Mouse (Mus musculus) embryonic facial prominence, embryonic 15.5 days (tissue): ENCODE data around the gene Orm2. TPM values are rescaled to one million over a fixed set of nuclear protein-coding genes. Genes with fewer than 3 reads are reported as not detected.
"Not testable (repeated sequence)": the region's sequence is repeated elsewhere in the genome, so short reads cannot be mapped to it uniquely, and the experiment has no call there.

Source experiments
- ATAC-seq: fragments of 200-750 bp; cut with Nextera tagmentation; 2 replicates; pipeline ENCODE4 v1.8.0; 2017; ENCODE audit warnings: low read depth, moderate TSS enrichment; ENCODE audit not compliant: insufficient number of reproducible peaks, low FRiP score, low TSS enrichment
- H3K27ac ChIP-seq: fragments of 300-500 bp; sonication (generic); replicated peaks from 2 replicates; pipeline ENCODE4 v1.5.1; 2015; ENCODE audit warnings: mild to moderate bottlenecking, inconsistent platforms
- H3K27me3 ChIP-seq: fragments of 300-500 bp; sonication (generic); 2 replicates; pipeline ENCODE4 v1.6.1; 2015; ENCODE audit warnings: inconsistent platforms
- H3K36me3 ChIP-seq: fragments of 300-500 bp; sonication (generic); 2 replicates; pipeline ENCODE4 v1.6.1; 2015; ENCODE audit warnings: mild to moderate bottlenecking, inconsistent platforms
- H3K4me1 ChIP-seq: fragments of 300-500 bp; sonication (generic); 2 replicates; pipeline ENCODE4 v1.6.1; 2015; ENCODE audit warnings: inconsistent platforms
- H3K4me2 ChIP-seq: fragments of 300-500 bp; sonication (generic); replicated peaks from 2 replicates; pipeline ENCODE4 v1.6.1; 2015; ENCODE audit warnings: mild to moderate bottlenecking, inconsistent platforms
- H3K4me3 ChIP-seq: fragments of 300-500 bp; sonication (generic); replicated peaks from 2 replicates; pipeline ENCODE4 v1.5.1; 2015; ENCODE audit warnings: mild to moderate bottlenecking, inconsistent platforms
- H3K9ac ChIP-seq: fragments of 300-500 bp; sonication (generic); 2 replicates; pipeline ENCODE4 v1.6.1; 2015; ENCODE audit warnings: inconsistent platforms
- H3K9me3 ChIP-seq: fragments of 300-500 bp; sonication (generic); replicated peaks from 2 replicates; pipeline ENCODE4 v1.6.1; 2016; ENCODE audit warnings: inconsistent platforms
- WGBS: fragments of 180-500 bp; shearing (Covaris S2); methylation state at CpG from one replicate; pipeline ENCODE4 v1.1.7; 2015; 5-methylcytosine and 5-hydroxymethylcytosine counted together
- polyA plus RNA-seq: library from polyadenylated mRNA; unstranded; fragments of >200 nt; fragmentation: Nextera tagmentation; extraction: Ambion mirVana; gene quantifications from 2 replicates; pipeline ENCODE4 v1.2.1, GENCODE M21; 2015

Orm2 gene
- 0.31 and 0.39 TPM in 2 replicates for polyA plus RNA-seq

DNA sequence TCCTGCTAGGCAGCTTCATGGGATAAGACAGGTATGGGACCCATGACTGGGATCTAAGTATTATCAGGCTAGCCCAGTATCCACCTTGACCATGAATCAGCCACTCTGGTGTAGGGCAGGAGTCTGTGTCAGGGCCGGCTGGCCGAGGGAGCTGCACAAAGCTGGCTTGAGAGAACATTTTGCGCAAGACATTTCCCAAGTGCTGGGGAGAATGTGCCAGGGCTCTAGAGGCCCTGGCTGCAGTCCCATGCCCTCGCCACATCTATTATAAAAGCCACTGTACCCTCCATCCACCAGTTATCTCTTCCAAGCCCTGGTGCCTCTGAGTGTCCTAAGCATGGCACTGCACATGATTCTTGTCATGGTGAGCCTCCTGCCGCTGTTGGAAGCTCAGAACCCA is at the start of gene Orm2:
TSS of gene Orm2 (plus strand) at position 300 of the 400 bp plus-strand sequence.
- Histone ChIP-seq H3K9me3 (no peaks in the 10 kb centered on the region), H3K36me3 (0 out of 2 replicates have a peak, but pooled peaks cover under 1% of the 10 kb centered on the region), H3K4me2 (no peak within 1 kb of the TSS), H3K27ac (no peak within 1 kb of the TSS), H3K4me1 (no peaks in the 10 kb centered on the region), H3K27me3 (no peaks in the 10 kb centered on the region), H3K9ac (no peak within 1 kb of the TSS), H3K4me3 (no peak within 1 kb of the TSS)
- WGBS, result 89% methylated on average over 5 of the region's 5 CpGs
- no peak for ATAC-seq

DNA sequence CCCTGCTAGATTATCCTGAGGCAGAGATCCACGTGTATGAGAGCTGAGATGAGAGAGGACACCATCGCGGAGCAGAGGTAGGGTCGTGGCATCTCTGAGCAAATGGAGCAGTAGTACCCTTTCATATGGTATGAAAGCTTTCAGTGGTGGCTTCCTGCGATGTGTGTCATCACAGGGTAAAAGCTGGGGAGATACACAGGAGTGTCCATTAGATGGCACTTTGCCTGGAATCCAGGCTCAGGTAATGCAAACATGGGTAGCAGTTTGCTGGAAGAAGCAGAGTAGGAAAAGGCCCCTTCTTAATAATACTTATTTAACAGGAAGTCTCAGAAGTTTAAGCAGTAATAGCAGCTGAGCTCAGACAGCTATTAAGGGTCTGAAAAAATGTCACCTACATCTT is 48.2 kb upstream of the Orm2 start:
- H3K4me1 ChIP-seq, result peaks cover 30% of the 10 kb centered on the region
- H3K36me3 ChIP-seq, result peaks cover 49% of the 10 kb centered on the region
- no peak overlapping the region for H3K4me2 ChIP-seq
- no peak overlapping the region for H3K9ac ChIP-seq
- H3K9me3 ChIP-seq, result no peaks in the 10 kb centered on the region
- H3K4me3 ChIP-seq, result no peak overlapping the region
- WGBS, result 77% methylated on average over 5 of the region's 5 CpGs
- ATAC-seq, result no peak
- no peak overlapping the region for H3K27ac ChIP-seq
- H3K27me3 ChIP-seq, result no peaks in the 10 kb centered on the region

DNA sequence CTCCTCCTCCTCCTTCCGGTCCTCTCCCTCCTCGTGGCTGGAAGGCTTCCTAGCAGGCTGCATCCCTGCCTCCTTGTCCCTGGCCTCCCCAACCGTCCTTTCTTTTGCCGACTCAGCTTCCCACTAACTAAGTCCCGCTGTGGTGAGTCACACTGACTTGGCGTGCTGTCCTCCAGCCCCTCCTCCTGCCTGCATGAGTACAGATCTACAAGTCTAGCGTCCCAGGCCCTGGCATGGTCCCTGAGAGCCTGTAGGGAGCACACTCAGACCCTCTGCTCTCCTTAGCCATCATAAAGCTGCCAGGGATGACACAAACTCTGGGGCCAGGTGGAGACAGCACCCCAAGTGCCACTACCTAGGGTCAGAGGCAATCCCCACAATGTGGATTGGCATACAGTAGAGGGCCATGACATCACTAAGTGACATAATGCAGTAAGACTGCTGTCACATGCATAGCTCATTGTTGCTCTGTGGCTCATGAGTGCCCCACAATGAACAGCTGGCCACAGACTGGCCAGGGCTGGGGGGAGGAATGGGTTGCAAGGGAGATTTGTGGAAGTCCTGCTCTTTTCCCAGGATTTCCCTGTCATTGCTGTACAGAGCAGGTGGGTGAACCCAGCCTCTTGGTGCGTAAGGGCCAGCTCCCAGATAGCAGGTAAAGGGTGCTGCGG is 46.0 kb upstream of the Orm2 start:
- no peak overlapping the region for H3K9ac ChIP-seq
- H3K36me3 ChIP-seq, result peaks cover 50% of the 10 kb centered on the region
- no peaks in the 10 kb centered on the region for H3K27me3 ChIP-seq
- H3K4me3 ChIP-seq, result no peak overlapping the region
- H3K9me3 ChIP-seq, result no peaks in the 10 kb centered on the region
- peaks cover 21% of the 10 kb centered on the region; the same call in 1 of the 2 replicates for H3K4me1 ChIP-seq
- 45% methylated on average over 9 of the region's 9 CpGs for WGBS
- peak; percentile 75 for ATAC-seq
- peak overlapping the region; percentile 12; the same call in 1 of the 2 replicates for H3K27ac ChIP-seq
- H3K4me2 ChIP-seq, result no peak overlapping the region

DNA sequence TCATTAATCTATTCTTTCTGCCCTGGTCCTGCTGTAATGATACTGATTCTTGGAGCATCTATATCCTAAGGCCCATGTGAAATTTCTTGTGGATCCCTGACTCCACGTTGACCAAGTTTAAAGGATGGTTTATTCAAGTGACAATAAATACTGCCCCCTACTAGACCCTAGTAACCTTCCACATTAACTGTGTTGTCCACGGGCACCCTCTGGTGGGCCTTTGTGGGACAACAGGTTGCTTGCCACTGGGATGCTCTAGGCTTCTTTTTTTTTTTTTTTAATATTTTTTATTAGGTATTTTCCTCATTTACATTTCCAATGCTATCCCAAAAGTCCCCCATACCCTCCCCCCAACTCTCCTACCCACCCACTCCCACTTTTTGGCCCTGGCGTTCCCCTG is 42.7 kb upstream of the Orm2 start:
- H3K4me2 ChIP-seq, H3K27me3 ChIP-seq, H3K9ac ChIP-seq, H3K4me3 ChIP-seq, H3K9me3 ChIP-seq, ATAC-seq, H3K27ac ChIP-seq: not testable (repeated sequence)
- 25% methylated on average over 3 of the region's 3 CpGs for WGBS
- Histone ChIP-seq H3K36me3 (peaks cover 63% of the 10 kb centered on the region), H3K4me1 (peaks cover 20% of the 10 kb centered on the region; the same call in 1 of the 2 replicates)

DNA sequence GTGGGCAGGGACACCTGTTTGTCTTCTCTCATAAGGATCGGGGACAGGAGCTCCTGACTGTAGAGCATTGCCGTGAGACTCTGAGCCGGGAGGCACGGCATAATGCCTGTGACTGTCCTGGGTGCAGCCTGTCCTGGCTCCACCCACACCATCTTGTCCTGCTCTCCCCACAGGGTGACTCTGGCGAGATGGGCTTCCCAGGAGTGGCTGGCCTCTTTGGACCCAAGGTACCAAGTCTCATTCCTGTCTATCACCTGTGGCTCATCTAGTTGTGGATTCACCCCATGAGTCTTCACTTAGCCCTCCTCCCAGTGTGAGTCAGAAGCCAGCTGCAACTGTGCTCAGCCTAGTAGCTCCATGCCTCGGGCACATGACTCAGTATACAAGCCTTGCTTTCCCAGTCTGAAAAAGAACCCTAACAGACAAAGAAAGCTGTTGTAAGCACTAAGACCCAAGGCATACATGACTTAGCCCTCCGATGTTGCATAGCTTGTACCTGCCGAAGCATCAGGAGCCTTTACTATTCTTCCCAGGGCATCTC is 38.9 kb upstream of the Orm2 start:
- Histone ChIP-seq H3K36me3 (peaks cover 74% of the 10 kb centered on the region), H3K4me1 (no peaks in the 10 kb centered on the region), H3K4me3 (no peak overlapping the region), H3K9me3 (no peaks in the 10 kb centered on the region), H3K27me3 (no peaks in the 10 kb centered on the region), H3K4me2 (no peak overlapping the region), H3K9ac (no peak overlapping the region), H3K27ac (peak overlapping the region; percentile 17; the same call in 1 of the 2 replicates)
- peak; percentile 35; the same call in 1 of the 2 replicates for ATAC-seq
- WGBS, result 67% methylated on average over 8 of the region's 8 CpGs

DNA sequence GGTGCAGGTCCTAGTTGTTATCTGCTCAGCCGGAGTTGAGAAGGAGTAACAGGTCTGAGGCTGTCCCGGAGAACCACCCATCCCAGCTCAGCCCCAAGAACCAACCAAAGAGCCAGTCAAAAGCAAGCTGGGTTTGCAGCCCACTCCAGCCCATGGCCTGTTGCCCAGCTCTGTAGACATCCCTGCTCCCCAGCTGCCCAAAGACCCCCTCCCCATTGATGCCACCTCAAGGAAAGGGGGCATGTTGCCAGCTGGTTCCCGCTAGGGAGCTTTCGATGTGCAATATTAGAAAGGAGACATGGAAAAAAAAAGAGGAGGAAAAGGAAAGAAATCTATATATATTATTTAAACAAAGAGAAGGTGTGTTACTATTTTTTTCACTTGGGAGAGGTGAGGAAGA is 28.8 kb upstream of the Orm2 start:
- no peak for ATAC-seq
- no peak overlapping the region for H3K9ac ChIP-seq
- H3K4me2 ChIP-seq, result no peak overlapping the region
- WGBS, result 91% methylated on average over 4 of the region's 4 CpGs
- no peak overlapping the region for H3K4me3 ChIP-seq
- H3K27me3 ChIP-seq, result no peaks in the 10 kb centered on the region
- H3K27ac ChIP-seq, result no peak overlapping the region
- no peaks in the 10 kb centered on the region; the same call in 1 of the 2 replicates for H3K4me1 ChIP-seq
- H3K9me3 ChIP-seq, result no peaks in the 10 kb centered on the region
- H3K36me3 ChIP-seq, result peaks cover 35% of the 10 kb centered on the region

DNA sequence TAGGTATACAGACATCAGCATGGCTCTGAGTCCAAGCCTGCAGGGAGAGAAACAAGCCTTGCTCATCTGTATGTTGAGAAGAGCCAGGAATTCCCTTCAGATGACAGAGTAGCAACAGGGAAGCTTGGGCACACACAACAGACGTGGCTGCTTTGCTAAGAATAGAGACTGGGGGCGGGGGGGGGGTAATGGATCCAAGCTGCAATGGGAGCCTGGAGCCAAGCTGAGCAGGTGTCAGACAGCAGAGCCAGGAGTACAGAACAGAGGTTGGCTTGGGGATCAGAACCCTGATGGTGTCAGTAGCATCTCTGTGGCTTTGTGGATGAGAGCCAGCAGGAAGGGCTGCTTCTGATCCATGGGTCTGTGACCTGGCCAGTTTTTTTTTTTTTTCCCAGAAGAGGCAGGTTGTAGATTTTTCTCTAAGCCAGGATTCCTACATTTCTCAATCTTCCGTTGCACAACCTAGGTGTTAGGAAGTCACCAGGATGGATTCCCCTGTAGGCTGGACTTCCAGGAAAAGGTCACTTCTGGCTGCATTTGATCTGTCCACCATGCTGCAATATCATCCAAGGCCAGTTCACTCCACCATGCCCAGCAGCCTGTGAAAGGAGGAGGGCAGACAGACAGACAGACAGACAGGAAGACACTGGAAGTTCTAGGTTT is 23.7 kb upstream of the Orm2 start:
- WGBS, result 54% methylated on average over 3 of the region's 3 CpGs
- Histone ChIP-seq H3K4me3 (no peak overlapping the region), H3K27me3 (no peaks in the 10 kb centered on the region), H3K36me3 (0 out of 2 replicates have a peak, but pooled peaks cover 3% of the 10 kb centered on the region), H3K9ac (no peak overlapping the region), H3K4me1 (no peaks in the 10 kb centered on the region; the same call in 1 of the 2 replicates), H3K27ac (no peak overlapping the region), H3K9me3 (no peaks in the 10 kb centered on the region), H3K4me2 (no peak overlapping the region)
- ATAC-seq, result no peak

DNA sequence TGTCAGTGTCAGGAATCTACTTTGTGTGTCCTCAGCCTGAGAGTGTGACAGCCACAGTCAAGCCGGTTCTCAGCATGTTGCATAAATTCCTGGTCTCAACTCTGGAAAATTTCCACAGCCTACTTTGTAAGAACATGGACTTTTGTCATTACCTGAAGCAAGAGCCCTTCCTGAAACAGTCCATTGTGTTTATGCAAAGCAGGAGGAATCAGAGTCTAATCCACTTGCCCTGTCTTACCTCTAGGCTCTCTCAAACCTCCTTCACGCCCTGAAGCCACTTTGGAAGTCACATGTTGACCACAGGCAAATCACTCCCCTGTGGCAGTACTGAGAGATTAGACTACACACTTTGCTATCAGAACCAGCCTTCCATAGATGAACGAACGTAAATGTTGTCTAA is 19.8 kb upstream of the Orm2 start:
- WGBS, result 62% methylated on average over 4 of the region's 4 CpGs
- Histone ChIP-seq H3K4me3 (no peak overlapping the region), H3K9me3 (no peaks in the 10 kb centered on the region), H3K27ac (no peak overlapping the region), H3K36me3 (no peaks in the 10 kb centered on the region), H3K9ac (no peak overlapping the region), H3K4me1 (peaks cover 3% of the 10 kb centered on the region), H3K4me2 (no peak overlapping the region), H3K27me3 (no peaks in the 10 kb centered on the region)
- no peak for ATAC-seq

DNA sequence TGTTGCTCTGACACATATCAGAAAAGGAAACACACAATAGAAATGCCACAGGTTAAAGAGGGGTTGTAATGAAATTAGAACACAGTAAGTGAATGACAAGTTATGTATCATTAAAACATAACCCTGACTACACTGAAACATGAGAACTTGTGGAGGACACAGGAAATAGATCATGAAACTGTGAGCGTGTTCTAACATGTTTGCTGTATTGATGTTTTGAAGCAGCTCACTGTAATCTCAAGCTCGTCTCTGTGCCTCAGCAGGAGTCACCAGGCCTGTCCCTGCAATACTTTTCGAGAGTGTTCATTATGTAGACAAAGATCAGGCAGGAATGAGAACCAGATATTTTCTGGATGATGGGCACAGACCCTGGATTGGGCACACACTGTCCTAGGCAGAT is 18.6 kb upstream of the Orm2 start:
- Histone ChIP-seq H3K9me3 (no peaks in the 10 kb centered on the region), H3K4me2 (no peak overlapping the region), H3K4me3 (no peak overlapping the region), H3K27ac (peak overlapping the region; percentile 66), H3K27me3 (no peaks in the 10 kb centered on the region), H3K4me1 (peaks cover 3% of the 10 kb centered on the region), H3K9ac (no peak overlapping the region), H3K36me3 (no peaks in the 10 kb centered on the region)
- 37% methylated on average over 3 of the region's 3 CpGs for WGBS
- ATAC-seq, result no peak

DNA sequence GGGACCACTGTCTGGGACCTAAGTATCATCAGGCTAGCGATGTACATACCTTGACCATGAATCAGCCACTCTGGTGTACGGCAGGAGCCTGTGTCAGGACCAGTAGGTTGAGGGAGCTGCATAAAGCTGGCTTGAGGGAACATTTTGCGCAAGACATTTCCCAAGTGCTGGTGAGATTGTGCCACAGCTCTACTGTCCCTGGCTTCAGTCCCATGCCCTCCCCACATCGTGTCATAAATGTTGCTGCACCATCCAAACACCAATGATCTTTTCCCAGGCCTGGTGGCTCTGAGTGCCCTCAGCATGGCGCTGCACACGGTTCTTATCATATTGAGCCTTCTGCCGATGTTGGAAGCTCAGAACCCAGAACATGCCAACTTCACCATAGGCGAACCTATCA is 18.0 kb upstream of the Orm2 start, which contains the start of gene Orm1:
TSS of gene Orm1 (plus strand) at position 266 of the 400 bp plus-strand sequence.
- H3K9me3 ChIP-seq, result no peaks in the 10 kb centered on the region
- H3K27me3 ChIP-seq, result no peaks in the 10 kb centered on the region
- WGBS, result 81% methylated on average over 8 of the region's 8 CpGs
- no peaks in the 10 kb centered on the region for H3K36me3 ChIP-seq
- H3K4me3 ChIP-seq, result no peak within 1 kb of the TSS
- H3K27ac ChIP-seq, result peak within 1 kb of the TSS; percentile 66
- no peak within 1 kb of the TSS for H3K9ac ChIP-seq
- no peak for ATAC-seq
- H3K4me2 ChIP-seq, result no peak within 1 kb of the TSS
- peaks cover 3% of the 10 kb centered on the region; the same call in 1 of the 2 replicates for H3K4me1 ChIP-seq

DNA sequence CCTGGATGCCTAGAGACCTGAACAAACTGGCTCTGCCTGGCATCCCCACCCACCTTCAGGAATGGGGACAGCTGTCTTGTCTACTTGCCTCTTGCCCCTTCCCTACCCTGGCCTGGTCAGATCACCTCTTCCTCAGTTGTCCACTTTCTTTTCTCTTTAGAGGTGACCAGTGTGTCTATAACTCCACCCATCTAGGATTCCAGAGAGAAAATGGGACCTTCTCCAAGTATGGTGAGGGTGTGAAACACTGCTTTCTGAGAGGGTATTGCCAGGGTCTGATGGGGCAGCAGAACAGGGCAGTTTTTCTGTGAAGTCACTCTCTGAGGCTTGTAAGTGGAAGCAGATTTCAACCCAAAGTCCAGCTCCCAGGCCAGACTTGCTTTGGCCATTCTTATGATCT is 17.0 kb upstream of the Orm2 start:
- H3K9me3 ChIP-seq, result no peaks in the 10 kb centered on the region
- H3K27ac ChIP-seq, result no peak overlapping the region
- no peaks in the 10 kb centered on the region for H3K36me3 ChIP-seq
- H3K4me2 ChIP-seq, result no peak overlapping the region
- H3K4me1 ChIP-seq, result peaks cover 3% of the 10 kb centered on the region; the same call in 1 of the 2 replicates
- H3K4me3 ChIP-seq, result no peak overlapping the region
- no peak for ATAC-seq
- H3K27me3 ChIP-seq, result no peaks in the 10 kb centered on the region
- no peak overlapping the region for H3K9ac ChIP-seq
